Mouse (Mus musculus): ENCODE measurements at regions not wholly inside any gene's neighbourhood (a gene's known extent, or its start where the extent isn't known, plus 50 kb on each side); places are given as distances from the start of the nearest gene placed in this dataset.

- ATAC-seq: peak; percentile 77
- H3K4me2 ChIP-seq (ENCODE audit: low read length): 0 out of 2 replicates have a peak overlapping the region, but pooled peaks have one; percentile 14
These were observed 62.0 kb upstream of the Zdhhc17 start for GRCm38 (mm10) chr10:111071805-111072553.

GRCm38 (mm10) chr10:111066146-111066545 is 56.2 kb upstream of the Zdhhc17 start:
- Histone ChIP-seq H3K4me3 (ENCODE audit: low read depth, low read length) (no peak overlapping the region), H3K27ac (ENCODE audit: low read depth, low read length) (no peak overlapping the region), H3K4me2 (ENCODE audit: low read length) (no peak overlapping the region), H3K4me1 (ENCODE audit: control insufficient read depth, insufficient read depth, low read length) (no peaks in the 10 kb centered on the region), H3K9me3 (replicated peaks; ENCODE audit: control insufficient read depth, low read length) (no peaks in the 10 kb centered on the region), H3K9ac (ENCODE audit: low read length) (no peak overlapping the region), H3K27me3 (replicated peaks; ENCODE audit: control insufficient read depth, insufficient read depth, low read length) (no peaks in the 10 kb centered on the region), H3K36me3 (ENCODE audit: control insufficient read depth, insufficient read depth, low read length) (no peaks in the 10 kb centered on the region)
- no peak for DNase-seq (ENCODE audit: low spot score)
- 91% methylated on average over 11 of the region's 11 CpGs for WGBS
- ATAC-seq: no peak

More at GRCm38 (mm10) chr10:111071805-111072553, 62.0 kb upstream of the Zdhhc17 start:
- no peak overlapping the region for H3K9ac ChIP-seq (ENCODE audit: low read length)
- peaks cover 5% of the 10 kb centered on the region for H3K4me1 ChIP-seq (ENCODE audit: control insufficient read depth, insufficient read depth, low read length)
- WGBS: 4% methylated on average over 7 of the region's 11 CpGs
- H3K9me3 ChIP-seq (replicated peaks; ENCODE audit: control insufficient read depth, low read length): no peaks in the 10 kb centered on the region
- no peak overlapping the region for H3K4me3 ChIP-seq (ENCODE audit: low read depth, low read length)
- no peaks in the 10 kb centered on the region for H3K27me3 ChIP-seq (replicated peaks; ENCODE audit: control insufficient read depth, insufficient read depth, low read length)
- DNase-seq (ENCODE audit: low spot score): peak; percentile 36
- H3K36me3 ChIP-seq (ENCODE audit: control insufficient read depth, insufficient read depth, low read length): no peaks in the 10 kb centered on the region
- H3K27ac ChIP-seq (ENCODE audit: low read depth, low read length): no peak overlapping the region

GRCm38 (mm10) chr10:111060626-111061025 is 50.7 kb upstream of the Zdhhc17 start:
- 88% methylated on average over 8 of the region's 8 CpGs for WGBS
- no peak for ATAC-seq
- H3K9me3 ChIP-seq (replicated peaks; ENCODE audit: control insufficient read depth, low read length): no peaks in the 10 kb centered on the region

More at GRCm38 (mm10) chr10:111060626-111061025, 50.7 kb upstream of the Zdhhc17 start:
- no peak for DNase-seq (ENCODE audit: low spot score)
- Histone ChIP-seq H3K36me3 (ENCODE audit: control insufficient read depth, insufficient read depth, low read length) (no peaks in the 10 kb centered on the region), H3K4me1 (ENCODE audit: control insufficient read depth, insufficient read depth, low read length) (no peaks in the 10 kb centered on the region), H3K4me2 (ENCODE audit: low read length) (no peak overlapping the region), H3K4me3 (ENCODE audit: low read depth, low read length) (no peak overlapping the region), H3K9ac (ENCODE audit: low read length) (no peak overlapping the region), H3K27ac (ENCODE audit: low read depth, low read length) (no peak overlapping the region), H3K27me3 (replicated peaks; ENCODE audit: control insufficient read depth, insufficient read depth, low read length) (no peaks in the 10 kb centered on the region)
